ENCODE assay signal across 17 mouse cellular contexts in genomic region chr12:104060126-104060525, GRCm38 (mm10).
"Had no signal": no experiment of that assay in that cellular context is flagged by ENCODE, and none has a peak within 500 bp of the region (broad histone marks: within the 10 kb centered on the region; RNA-seq: fewer than 3 reads in every experiment).

No protein-coding gene starts in this region.

- ATAC-seq: liver, embryonic 12.5 days; liver, postnatal 0 days; lung, postnatal 0 days; midbrain, embryonic 13.5 days; midbrain, embryonic 15.5 days; midbrain, embryonic 16.5 days had no signal

- DNase-seq: left cerebral cortex, postnatal 4 days; liver; liver, embryonic 13.5 days; liver, postnatal 0 days; lung, adult 18-20 months; lung, adult 2 months; lung, embryonic 14.5 days; lung, postnatal 10 days; lung, postnatal 14 days; lung, postnatal 36 days; lung, postnatal 4 days; midbrain, embryonic 14.5 days had no signal
